Mouse (Mus musculus) CH12.LX (cell line): ENCODE measurements at regions not wholly inside any gene's neighbourhood (a gene's known extent, or its start where the extent isn't known, plus 50 kb on each side); places are given as distances from the start of the nearest gene placed in this dataset.

Experiments
- CHD2 ChIP-seq: IDR thresholded peaks from 2 replicates; pipeline ENCODE4 v1.6.1; 2011; ENCODE audit warnings: low read length, improper control_type of control experiment
- CTCF ChIP-seq, 2 experiments: IDR thresholded peaks in 1 of 2; conservative IDR thresholded peaks in 1 of 2; 2 replicates each; pipeline ENCODE4 v1.5.1; 2011 to 2012; ENCODE audit warnings: low read depth in 2 of 2, low read length in 2 of 2, improper control_type of control experiment in 1 of 2, inconsistent platforms in 1 of 2, mild to moderate bottlenecking in 1 of 2, moderate library complexity in 1 of 2
- MEF2A ChIP-seq: IDR thresholded peaks from 2 replicates; pipeline ENCODE4 v1.6.1; 2014; ENCODE audit warnings: low read depth, mild to moderate bottlenecking, inconsistent platforms, low read length, improper control_type of control experiment, borderline replicate concordance
- MXI1 ChIP-seq: IDR thresholded peaks from 2 replicates; pipeline ENCODE4 v1.6.1; 2011; ENCODE audit warnings: mild to moderate bottlenecking, low read depth, low read length, improper control_type of control experiment
- POLR2A ChIP-seq: IDR thresholded peaks from 2 replicates; pipeline ENCODE4 v1.6.1; 2011; ENCODE audit warnings: low read depth, mild to moderate bottlenecking, improper control_type of control experiment, low read length
- UBTF ChIP-seq: IDR thresholded peaks from 2 replicates; pipeline ENCODE4 v1.6.1; 2012; ENCODE audit warnings: low read depth, mild to moderate bottlenecking, inconsistent platforms, low read length, improper control_type of control experiment, moderate library complexity
- USF1 ChIP-seq: IDR thresholded peaks from 2 replicates; pipeline ENCODE4 v1.6.1; 2014; ENCODE audit warnings: low read depth, mild to moderate bottlenecking, inconsistent platforms, low read length, improper control_type of control experiment

GRCm38 (mm10) chr4:125912444-125913049 lies 111.8 kb upstream of the Csf3r start:
- TF ChIP-seq USF1 (no peak), CTCF (conservative IDR thresholded peaks at IDR 0.05 in 1 of 2, IDR thresholded peaks at IDR 0.05 in 1 of 2; ENCODE audit: low read depth in 2 of 2, low read length in 2 of 2) (peak; percentile 75 to 86), UBTF (no peak), MXI1 (no peak), MEF2A (no peak), CHD2 (peak; percentile 63; the same call in 1 of the 2 replicates), POLR2A (no peak)
